Mouse (Mus musculus) embryo, embryonic 10 days (tissue): Measurements from ENCODE around the gene Glcci1.
A peak's percentile ranks its signal among the peaks of the same experiment; 100 is the strongest.
"Not testable (repeated sequence)": the region's sequence is repeated elsewhere in the genome, so short reads cannot be mapped to it uniquely, and the experiment has no call there.

ENCODE experiments used
- DNase-seq: peaks from one replicate; pipeline ENCODE4 v3.0.0-alpha.2; 2015; ENCODE audit warnings: low spot score

The Glcci1 gene

DNA sequence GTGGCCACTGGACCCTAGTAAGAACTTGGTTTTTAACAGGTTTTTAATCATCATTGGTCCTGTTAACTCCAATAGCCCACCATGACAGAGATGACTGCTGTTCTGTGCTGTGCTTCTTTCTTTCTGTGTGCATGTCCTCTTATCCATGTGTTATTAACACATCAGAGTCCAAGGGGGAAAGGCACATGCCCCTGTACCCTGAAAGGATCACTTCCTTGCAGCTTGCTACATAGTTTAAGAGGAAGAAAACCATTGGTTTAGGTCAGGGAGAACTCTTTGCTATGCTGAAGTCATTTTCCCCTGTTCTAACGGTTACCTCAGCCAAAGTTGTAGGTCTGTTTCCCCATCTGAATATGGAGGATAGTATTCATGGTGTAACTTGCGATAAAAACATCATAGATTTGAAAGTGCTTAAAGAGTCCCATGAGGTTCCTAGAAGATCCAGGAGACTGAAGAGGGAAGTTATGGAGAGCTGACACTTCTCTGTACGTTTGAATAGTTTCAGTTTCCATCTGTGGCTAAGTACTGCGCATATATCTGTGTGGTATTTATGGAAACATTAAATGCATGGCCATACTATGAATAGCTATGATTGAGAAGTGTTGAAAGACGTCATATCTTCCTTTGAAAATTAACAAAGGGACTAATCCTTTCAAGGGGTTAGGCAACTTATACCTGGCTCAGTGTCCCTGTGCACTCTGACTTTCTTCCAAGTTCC is 14.1 kb upstream of the Glcci1 start:
- no peak for DNase-seq

DNA sequence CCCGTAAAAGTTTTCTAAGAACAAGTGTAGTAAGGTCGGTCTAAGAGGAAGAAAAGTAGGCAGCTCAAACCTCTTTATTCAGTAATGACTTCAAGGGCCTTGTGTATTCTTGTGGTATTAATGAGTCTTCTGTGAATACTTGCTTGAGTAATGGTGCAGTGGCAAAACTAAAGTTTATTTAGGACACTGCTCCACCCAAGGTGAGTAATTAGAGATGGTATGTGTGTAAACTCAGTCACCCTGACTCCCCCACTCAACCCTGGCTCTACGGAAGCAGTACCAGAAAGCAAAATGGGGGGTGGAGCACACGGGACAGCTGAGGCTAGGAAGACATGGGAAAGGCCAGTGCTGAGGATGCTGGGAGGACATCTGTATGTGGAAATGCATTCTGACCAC is 13.6 kb upstream of the Glcci1 start:
- no peak for DNase-seq

DNA sequence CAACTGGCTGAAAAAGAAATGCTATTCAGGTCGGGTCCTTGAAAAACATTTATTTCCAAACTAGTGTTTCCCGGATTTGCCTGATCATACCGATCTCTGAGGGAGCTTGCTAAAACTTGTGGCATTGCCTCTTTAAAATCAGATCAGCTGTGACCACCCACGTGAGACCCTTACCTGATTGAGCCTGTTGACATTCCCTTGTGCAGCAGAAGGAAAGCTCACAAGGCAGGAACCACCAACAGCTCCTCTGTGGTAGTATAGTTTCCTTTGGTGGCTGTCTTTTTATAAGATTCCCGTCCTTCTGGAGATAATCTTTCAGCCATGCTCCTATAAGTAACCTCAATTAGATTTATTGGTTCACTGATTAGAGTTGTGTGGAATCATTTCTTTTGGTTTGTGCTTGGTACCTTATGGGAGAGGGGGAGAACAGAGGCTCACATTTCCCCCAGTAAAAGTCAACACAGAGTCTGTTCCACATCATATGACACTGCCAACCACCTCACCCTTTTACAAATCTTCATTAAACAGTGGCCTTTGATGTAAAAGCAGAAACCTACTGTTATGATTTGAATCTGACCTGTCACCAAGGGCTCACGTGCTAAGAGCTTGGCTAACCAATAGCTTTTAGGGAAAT is 12.0 kb upstream of the Glcci1 start:
- no peak for DNase-seq

DNA sequence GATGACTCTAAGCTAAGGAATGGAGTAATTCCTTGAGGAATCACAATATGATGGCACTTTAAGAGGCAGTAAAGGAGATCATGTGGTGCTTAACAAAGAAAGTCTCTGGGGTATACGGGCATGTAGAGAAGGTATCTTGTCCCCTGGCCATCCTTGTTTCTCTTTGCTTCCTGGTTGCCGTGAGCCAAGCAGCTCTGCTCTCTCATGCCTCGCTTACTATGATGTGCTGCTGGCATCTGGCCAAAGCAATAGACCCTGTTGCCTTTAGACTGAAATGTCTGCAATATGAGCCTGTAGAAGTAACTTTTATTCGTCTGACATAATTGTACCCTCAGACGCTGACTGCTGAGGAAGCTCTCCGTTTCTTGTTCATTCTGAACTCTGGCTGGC is 11.5 kb upstream of the Glcci1 start:
- DNase-seq, result no peak

DNA sequence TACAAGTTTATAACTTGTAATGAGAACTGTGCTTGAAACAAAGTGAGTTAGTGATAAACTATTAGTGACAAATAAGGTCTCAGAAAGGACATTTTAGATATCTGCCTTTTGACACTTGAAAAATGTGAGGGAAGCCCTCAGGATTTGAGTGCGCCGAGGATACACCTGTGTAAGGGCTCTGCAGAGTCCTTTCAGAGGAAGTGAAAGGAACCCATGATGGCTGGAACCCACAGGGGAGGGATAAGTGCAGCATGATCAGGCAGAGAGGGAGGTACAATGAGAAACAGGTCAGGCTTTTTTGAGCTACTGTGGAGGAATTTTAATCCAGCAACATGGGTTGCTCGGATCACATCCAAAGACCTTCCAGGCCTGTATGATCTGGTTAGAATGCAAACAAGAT is 10.4 kb upstream of the Glcci1 start:
- no peak for DNase-seq

DNA sequence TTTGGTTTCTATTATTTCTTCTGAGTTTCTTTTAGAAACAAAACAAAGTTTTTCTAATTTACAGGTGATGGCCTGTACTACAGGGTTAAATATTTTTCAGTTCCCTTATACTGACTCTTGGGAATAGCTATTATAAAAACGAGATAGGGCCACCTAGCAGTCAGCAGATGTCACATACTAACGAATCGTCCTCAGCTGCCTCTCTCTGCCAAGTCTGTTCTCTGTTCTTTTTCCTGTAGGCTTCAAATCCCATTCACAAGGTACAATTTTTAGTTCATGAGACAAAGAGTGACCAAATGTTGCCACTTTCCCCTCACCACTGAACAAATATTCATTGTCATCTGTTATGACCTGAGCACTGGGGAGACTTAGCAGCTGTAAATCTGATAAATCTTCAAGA is 5.4 kb upstream of the Glcci1 start:
- DNase-seq, result no peak

DNA sequence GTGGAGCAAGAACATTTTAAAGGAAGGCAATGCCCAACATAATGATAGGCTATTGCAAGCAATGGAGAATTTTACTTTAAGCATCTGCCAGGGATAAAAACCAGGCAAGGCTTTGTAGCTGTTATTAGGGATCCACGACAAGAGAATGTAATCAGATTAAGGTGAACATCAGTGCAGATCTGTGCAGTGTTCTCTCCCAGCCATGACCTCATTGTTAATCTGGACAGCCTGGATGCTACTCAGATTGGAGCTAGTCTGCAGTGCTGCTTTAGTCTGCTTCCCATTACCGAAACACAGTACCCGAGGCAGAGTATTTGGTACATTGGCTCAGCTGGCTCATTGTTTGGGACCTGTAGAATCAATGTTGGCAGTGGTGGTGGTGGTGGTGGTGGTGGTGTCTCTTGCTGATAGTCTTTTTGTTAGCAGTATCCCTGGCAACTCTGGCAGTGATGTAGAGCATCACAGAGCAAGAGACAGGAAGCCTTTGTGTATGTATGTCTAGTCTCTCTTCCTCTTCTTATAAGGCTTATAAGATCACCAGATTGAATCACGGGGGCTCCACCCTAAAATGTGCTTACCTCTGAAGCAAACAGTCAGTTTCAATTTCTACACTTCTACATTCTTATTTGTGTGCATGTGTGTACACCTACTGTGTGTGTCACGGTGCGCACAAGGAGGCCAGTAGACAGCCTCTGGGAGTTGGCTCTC is 4.7 kb upstream of the Glcci1 start:
- no peak for DNase-seq

DNA sequence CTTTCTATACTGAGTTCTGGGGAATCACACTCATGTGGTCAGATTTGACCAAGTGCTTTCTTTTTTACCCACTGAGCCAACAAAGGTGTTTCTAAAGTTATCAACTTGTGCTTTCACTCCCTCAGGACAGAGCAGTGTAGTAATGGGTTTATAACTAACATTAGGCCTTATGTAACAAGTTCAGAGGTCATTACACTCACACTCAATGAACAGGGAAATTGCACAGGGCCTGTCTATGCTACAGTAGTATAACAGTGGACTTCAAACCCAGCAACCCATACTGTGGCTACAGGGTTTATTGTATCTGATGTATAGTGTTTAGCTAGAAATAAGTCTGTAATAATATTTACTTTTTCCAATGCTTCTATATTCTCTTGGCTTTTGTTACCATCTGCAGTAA is 2.8 kb upstream of the Glcci1 start:
- no peak for DNase-seq

DNA sequence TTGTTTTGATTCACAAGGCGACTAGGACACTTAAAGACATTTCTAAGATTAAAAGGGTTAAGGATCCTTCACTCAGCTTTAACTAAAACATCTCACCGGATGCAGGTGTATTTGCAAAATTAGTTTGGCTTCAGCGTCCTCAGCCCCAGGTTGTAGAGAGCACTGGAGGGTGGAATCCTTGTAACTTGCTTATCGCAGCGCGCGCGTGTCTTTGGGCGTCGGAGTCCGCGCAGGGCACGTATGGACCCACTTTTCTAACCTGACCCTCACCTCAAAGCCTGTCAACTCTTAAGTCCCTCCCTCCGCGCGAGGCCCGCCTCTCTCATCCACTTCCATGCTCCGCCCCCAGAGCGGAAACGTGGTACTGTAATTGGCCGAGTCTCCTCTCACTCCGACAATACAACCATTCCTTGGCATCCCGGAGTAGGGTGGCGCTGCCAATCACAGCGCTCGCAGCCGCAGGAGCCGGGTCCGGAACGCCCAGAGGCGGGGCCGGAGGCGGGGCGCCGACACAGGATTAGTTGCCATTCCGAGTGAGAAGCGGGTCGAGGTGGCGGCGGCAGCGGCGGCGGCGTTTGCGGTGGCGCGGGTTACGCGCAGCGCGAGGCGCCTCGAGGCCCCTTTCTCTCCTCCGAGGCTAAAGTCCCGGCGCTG is 390 bp upstream of the Glcci1 start:
- DNase-seq, result peak; percentile 99

DNA sequence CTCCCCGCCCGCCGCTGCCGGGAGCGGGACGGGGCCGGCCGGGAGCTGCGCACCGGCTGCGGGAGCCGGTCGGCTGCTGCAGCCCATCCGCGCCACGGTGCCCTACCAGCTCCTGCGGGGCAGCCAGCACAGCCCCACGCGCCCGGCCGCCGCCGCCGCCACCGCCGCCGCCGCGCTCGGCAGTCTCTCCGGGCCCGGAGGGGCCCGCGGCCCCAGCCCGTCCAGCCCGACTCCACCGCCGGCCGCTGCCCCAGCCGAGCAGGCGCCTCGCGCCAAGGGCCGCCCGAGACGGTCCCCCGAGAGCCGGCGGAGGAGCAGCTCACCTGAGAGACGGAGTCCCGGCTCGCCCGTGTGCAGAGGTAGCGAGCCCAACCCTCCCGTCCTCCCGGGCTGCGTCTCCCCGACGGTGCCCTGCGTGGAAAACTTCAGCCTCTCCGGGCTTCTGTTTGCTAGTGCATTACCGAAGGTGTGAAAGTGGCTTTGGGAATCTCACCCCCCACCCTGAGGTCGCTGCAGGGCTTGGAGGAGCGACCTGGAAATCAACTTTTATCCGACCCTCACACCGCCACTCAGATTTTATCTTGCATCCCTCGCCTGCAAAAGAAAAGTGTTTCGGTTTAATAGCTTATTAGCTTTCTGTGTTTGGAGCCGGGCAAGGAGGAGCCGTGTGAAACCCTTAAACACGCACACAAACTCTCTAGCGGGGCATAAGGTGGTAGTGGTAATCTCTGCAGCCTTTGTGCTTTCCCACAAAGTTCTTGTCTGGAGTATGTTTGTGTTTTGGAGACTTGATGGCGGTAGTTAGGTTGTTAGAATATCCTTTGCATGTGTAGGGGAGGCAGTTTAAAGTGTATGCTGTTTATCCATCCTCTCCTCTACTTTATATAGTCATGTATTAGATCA is 812 bp downstream of the Glcci1 start:
- peak; percentile 34 for DNase-seq

DNA sequence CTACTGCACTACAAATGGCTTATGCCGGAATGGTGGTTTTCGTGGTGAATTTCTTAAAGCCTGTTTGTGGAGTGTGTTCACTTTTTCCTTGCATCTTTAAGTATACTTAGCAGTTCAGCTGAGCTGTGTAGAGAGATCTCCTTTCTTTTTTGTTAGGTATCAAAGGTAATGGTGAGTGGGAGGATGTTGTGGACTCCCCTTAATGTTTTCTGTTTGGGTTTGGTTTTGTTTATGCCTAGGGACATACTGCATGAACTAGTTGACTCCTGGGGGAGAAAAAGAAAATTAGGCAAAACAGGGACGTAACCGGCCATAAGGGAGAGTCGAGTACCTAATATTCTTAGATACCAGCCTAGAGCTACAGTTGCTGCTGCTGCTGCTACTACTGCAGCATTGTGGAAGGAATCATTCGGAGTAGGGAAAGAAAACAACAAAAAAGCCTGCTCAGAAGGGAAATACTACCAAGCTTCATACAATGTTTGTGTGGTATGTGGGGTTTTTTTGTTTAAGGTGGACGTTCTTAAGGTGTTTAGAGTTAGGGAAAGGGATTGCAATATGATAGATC is 1.5 kb downstream of the Glcci1 start:
- peak; percentile 23 for DNase-seq

DNA sequence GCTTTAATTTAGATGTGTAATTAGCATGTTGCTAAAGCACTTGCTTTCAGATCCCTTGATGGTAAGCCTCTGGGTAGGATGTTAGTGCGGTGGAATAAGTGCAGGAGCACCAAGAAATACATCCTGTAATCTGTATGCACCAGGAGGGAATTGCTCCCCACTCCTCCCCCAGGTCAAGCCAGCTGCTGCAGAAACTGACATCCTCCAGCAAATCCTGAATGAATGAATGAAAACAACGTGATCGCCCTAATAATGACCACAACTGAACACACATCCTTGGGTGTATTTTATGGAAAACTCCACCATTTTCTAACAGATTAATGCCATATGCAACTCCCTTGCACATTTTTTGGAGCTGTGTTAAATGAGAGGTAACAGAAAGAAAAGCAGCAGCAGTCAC is 2.0 kb downstream of the Glcci1 start:
- peak; percentile 5 for DNase-seq

DNA sequence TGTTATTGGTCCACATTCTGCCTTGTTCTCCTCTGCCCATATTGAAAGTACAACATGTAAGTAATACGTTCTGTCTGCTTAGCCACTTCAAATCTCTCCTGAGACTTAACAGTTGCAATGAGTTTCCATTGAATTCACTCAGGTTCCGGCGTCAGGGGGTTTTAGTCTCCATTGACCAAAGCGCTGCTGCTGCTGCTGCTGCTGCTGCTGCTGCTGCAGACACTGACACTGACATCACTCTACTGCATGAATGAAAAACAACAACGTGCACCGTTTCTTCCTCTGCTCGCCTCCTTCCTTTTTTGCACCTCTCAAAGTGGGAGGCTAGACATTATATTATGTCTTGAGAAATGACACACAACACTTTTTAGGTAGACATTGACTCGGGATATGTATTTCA is 3.0 kb downstream of the Glcci1 start:
- DNase-seq, result peak; percentile 60

DNA sequence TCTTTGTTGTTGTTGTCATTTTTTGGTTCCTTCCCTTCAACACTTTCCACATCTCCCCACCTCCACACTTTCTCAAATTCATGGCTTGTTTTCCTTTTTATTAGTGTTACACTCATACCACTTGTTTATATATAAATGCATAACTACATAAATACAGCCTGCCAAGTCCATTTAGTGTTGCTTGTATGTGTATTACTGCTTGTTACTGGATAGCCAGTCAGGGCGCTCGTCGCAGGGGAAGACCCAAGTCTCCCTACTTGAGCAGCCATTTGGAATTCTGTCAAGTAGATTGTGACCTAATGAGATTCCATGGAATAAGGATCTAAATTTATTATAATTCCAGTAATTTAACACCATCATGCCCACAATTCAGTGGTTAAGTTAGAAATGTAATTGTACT is 10.3 kb downstream of the Glcci1 start:
- DNase-seq, result no peak

DNA sequence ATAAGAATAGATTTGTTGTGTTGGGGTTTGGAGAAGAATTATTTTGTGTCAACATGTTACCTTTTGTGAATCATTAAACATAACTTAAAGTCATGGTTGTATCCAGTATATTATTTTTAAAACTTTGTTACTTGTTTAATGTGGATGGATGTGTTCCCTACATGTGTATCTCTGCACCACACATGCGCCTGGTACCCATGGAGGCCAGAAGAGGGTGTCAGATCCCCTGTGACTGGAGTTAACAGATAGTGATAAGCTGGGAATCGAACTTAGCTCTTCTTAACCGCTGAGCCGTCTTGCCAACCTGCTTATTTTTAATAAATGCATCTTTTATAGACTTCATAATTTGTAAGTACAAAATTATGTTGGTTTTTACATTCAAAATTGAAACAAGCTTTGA is 11.8 kb downstream of the Glcci1 start:
- no peak for DNase-seq

DNA sequence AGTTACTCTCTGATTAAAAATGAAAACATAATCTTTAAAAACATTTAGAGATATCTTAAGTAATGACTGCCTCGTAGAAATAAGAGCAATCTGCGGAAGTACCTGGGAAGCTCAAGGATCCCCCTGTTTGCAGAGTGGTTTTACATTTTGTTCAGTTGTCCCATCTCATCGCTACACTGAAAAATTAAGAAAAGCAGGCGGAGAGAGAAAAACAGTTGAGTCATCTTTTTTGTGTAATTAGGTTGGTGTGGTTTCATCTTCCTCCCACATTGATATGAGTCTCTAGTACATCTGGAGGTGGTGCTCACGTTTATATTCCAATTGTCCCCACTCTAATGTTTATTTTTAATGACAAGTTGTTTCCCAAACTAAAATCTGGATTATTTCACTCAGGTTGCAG is 15.3 kb downstream of the Glcci1 start:
- no peak for DNase-seq

DNA sequence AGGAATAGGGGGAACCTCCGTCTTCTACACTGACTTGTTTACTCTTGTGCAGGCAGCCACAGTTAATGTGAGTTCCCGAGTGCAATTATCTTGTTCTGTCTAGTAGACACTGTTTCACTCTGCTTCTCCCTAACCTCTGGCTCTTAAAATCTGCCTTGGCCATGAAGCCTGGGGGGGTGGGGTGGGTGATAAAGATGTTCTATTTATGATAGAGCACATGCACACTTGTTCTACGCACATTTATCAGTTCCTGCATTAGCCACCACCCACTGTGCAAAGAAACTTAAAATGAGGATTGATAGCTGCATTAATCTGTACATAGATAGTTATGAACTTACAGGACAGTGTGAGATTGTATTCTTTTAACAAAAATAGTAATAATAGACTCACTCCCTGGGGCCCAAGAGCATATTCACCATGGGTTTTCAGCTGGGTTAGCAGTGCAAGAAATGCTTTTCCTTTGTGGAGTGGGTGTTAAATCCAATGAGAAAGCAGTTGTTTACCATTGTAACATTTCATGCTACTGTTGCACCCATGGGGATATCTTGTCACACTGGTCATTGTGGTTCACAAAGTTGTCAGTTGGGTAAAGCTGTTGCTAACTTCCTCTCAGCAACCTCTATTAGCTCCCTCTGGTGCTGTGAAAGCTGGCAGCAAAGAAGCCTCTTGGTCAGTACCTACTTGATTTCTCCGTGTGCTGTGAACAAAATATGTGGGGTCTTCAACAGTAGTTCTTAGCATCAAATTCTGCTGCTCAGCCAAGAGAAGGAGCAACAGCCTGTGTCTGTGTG is 21.9 kb downstream of the Glcci1 start:
- DNase-seq, result no peak

DNA sequence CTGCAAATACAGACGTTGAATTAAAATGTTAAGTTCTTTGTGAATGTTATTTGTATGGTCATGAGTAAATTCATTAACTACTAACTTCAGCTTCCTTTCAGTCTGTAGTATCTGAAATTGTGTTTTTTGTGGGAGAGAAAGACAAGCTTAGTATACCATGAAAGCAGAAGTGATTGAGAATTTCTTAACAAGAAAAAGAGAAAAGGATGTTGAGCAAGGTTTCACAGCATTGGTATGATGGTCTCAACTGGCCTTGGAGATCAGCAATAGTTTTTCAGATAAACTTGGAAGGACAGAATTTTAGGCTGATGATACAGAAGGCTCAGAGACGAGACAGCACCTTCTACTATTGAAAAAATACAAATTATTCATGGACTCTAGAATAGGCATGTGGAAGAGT is 27.5 kb downstream of the Glcci1 start:
- no peak for DNase-seq

DNA sequence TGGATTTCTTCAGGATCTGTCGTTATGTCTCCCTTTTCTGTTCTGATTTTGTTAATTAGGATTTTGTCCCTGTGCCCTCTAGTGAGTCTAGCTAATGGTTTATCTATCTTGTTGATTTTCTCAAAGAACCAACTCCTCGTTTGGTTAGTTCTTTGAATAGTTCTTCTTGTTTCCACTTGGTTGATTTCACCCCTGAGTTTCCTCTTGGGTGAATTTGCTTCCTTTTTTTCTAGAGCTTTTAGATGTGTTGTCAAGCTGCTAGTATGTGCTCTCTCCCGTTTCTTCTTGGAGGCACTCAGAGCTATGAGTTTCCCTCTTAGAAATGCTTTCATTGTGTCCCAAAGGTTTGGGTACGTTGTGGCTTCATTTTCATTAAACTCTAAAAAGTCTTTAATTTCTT is 32.1 kb downstream of the Glcci1 start:
- DNase-seq, result not testable (repeated sequence)

DNA sequence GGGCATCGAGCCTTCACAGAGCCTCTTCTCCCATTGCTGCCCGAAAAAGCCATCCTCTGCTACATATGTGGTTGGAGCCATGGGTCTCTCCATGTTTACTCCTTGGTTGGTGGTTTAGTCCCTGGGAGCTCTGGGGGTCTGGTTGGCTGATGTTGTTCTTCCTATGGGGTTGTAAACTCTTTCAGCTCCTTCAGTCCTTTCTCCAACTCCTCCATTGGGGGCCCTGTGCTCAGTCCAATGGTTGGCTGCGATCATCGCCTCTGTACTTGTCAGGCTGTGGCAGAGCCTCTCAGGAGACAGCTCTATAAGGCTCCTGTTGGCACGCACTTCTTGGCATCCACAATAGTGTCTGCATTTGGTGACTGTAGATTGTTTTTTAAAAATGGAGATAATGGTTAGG is 35.4 kb downstream of the Glcci1 start:
- no peak for DNase-seq

DNA sequence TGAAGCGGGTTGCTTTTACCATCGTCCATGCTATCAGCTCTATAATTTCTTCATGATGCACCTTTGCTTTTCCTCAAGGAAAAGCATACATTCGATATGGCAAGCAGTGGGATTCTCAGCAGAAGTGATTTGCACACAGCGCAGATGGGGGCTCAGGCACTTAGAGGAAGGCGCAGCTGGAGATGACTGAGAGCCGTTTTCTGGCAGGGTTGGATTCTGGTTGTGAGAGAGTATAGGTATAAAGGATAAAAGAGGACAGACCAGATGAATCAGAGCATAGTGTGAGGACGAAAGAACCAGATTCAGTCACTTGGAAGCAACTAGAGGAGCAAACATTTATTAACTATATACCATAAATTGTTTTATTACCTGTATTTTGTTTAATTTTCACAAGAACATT is 36.4 kb downstream of the Glcci1 start:
- DNase-seq, result no peak
